Comparison of ENCODE assay signal across 12 mouse cellular contexts in genomic region chr7:26981937-26982336, GRCm38 (mm10). TPM values are rescaled to one million over a fixed set of nuclear protein-coding genes. Genes with fewer than 3 reads are reported as not detected.
"Had no signal": no experiment of that assay in that cellular context is flagged by ENCODE, and none has a peak within 500 bp of the region (broad histone marks: within the 10 kb centered on the region; RNA-seq: fewer than 3 reads in every experiment).

No protein-coding gene starts in this region.

RNA-seq across cellular contexts. Expression of gene Cyp2a22, which starts 42.8 kb away (rescaled TPM):
- total RNA-seq: neutrophil, adult 5-6 weeks had no signal
- polyA plus RNA-seq: neural tube, embryonic 13.5 days; neural tube, embryonic 14.5 days; neural tube, embryonic 15.5 days; small intestine, adult 2 months; spleen, adult 2 months; stomach, embryonic 14.5 days; stomach, embryonic 15.5 days; testis, adult 2 months; thymus, adult 2 months; thymus, postnatal 0 days; urinary bladder, adult 2 months had no signal

RNA-seq across cellular contexts. Expression of gene Cyp2a12, which starts 46.9 kb away (rescaled TPM):
- total RNA-seq: neutrophil, adult 5-6 weeks had no signal
- polyA plus RNA-seq: neural tube, embryonic 13.5 days; neural tube, embryonic 14.5 days; neural tube, embryonic 15.5 days; small intestine, adult 2 months; stomach, embryonic 14.5 days; thymus, adult 2 months; thymus, postnatal 0 days; urinary bladder, adult 2 months had no signal
